Mouse (Mus musculus): ENCODE results near the gene Sema6d. TPM values are rescaled to one million over a fixed set of nuclear protein-coding genes. Genes with fewer than 3 reads are reported as not detected.

The Sema6d gene
- polyA plus RNA-seq, 2 experiments from 2014 or later, result 1.0 to 2.4 TPM

DNA sequence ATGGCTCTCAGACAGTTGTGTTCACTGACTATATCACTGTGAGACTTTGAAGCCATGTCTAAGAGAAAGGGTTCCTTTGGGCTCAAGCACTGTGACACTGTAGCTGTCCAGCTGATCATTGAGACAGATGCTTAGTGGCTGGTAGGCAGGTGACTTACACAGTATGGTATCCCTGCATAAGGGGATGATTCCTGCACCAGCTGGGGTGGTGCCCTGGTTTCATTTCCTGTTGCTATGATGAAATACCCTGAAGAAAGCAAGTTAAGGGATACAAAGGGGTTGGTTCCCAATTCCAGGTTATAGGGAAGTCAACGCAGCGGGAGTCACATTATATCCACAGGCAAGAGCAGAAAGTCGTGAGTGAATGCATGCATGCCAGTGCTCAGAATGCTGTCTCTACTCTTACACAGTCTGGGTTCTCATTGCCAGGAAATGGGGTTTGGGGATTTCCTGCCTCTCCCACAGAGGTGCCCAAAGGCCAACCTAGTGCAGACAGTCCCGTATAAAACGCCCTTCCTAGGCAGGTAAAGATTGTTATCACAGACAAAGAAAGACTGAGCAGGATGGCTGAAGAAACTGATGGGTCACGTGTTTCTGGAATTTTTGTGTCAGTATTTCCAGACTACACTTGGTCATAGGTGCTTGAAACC, 532.3 kb downstream of the Sema6d start:
- ATAC-seq, result peak; percentile 87

- no peak for ATAC-seq
Observed at GRCm38 (mm10) chr2:124624247-124624929, 534.6 kb downstream of the Sema6d start.

DNA sequence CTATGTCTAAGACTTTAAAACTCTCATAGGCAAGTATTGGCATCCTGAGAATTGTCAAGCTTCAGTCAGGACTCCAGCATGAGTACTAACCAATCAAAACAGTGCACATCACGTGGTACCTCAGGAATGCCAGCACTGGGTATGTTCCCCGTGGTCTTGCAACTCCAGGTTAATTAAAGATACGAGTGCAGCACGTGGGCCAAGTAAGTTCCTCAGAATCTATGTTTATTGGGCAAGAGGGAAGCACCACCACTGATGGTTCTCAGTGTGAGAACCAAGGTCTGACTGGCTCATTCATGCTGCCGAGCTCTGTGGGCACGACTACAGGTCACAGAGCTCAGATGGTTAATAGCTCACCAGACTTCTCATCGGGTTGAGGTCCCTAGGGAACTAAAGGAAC, 536.7 kb downstream of the Sema6d start:
- ATAC-seq, result no peak

GRCm38 (mm10) chr2:124627664-124628063, 537.9 kb downstream of the Sema6d start:
- ATAC-seq, result peak; percentile 45

GRCm38 (mm10) chr2:124628701-124629100, 538.9 kb downstream of the Sema6d start:
- no peak for ATAC-seq

DNA sequence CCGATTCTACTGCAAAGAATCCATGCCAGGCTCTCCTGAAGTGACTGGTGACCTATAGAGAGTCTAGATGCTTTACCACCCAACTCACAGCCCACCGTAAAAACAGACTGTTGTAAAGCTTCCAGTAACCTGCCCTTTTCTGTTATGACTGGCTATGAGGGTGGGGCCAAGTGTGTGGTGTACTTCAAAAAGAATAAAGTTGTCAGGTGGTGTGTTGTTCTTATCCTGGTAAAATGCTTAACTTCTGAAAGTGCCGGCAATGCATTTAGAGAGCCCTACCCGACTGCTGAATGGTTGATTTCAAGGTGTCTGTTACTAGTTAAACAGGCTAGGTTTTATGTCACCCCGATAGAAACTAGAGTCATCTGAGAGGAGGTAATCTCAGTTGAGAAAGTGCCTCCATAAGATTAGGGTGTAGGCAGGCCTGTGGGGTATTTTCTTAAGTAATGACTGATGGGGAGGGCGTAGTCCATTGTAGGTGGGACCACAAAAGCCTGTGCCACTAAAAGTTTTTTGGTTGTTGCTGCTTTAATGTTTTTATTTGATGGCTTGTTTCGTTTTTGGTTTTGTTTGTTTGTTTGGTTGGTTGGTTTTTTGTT, 544.7 kb downstream of the Sema6d start:
- ATAC-seq, result peak; percentile 53

DNA sequence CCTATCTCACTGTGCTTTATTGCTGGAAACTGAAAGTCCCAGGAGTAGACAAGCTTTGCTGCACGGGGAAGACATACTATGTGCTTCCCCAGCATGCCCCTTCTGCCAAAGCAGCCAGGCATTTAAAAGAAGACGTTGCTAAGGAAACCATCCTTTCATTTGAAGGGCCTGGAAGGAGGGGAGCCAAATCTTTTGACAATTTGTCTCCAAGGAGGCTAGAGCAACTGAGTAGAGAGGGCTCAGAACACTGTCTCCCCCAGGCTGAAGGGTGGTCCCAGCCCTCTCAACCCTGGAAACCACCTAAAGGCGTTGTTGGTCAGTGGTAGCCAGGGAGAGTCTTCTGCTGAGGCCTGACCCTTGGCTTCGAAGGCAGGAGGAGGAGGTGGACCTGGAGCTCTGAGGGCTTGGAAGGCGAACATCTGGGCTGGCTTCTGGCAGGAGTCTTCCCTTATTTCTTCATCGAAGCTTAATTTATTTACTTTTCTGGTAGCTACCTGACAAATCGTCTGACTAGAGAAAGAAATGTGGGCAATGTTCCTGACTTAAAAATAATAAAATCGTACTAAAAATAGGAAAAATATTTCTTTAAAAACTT, 545.6 kb downstream of the Sema6d start:
- no peak for ATAC-seq

GRCm38 (mm10) chr2:124637080-124637479, 547.3 kb downstream of the Sema6d start:
- ATAC-seq, result no peak

DNA sequence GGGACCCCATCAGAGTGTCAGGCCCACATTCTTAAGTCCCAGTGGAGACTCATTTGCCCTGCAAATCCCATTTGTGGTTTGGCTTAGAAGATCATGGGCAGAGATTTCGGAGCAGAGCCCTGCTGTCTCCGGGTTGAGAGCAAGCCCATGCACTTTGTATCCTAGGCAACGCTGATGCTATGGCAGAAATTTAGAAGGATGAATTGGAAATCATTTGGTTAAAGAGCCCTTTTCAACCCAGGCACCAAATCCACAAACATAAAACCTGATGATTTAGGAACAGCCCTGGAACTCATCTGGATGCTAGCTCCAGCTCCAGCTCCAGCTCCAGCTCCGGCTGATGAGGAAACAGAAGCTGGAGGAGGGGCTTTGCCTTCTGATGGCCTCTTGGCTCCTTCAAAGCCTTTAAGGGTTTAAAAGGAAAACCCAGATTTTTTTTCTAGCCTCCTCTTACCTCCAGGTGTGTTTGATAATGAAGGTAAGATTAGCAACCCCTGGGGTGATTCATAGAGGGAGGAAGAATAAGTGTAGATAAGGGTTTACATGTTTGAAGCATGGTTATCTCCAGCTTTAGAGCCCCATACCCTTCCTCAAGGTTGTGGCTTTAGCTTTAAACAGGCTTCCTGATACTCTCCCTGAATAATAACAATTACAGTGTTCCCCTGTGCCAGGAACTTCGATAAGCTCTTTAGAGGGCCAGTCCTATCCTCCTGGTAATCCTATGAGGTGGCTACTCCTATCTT, 549.6 kb downstream of the Sema6d start:
- no peak for ATAC-seq

DNA sequence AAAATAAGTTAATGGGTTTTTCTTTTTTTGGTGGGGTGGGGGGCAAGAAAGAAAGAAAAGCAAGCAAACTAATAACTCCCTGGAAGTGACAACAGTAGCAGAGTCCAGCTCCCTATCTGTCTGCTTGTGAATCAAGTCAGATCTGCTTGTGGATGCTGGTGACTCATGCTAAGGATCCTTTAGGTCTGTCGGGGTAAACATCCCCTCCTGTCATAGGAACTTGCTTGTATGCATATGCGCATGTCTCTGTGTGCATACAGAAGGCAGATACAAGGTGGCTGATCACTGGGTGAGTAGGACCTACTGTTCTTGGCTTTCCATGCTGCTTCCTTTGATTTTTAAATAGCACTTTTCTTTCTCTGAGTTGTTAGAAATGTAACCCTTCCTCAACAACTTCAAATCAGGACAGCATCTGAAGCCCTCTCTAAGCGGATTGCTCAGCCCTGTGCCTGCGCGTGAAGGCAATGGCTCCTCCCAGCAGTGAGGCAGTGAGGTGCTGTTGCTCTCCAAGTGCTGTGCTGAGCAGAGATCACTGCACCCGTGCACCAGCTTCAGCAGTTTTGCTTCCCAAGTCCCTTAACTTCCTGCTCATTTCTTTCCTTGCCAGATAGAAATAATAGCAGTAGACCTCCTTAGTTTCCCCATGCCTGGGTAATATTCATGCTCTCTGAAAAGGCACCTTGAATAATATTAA, 550.9 kb downstream of the Sema6d start:
- ATAC-seq, result no peak

DNA sequence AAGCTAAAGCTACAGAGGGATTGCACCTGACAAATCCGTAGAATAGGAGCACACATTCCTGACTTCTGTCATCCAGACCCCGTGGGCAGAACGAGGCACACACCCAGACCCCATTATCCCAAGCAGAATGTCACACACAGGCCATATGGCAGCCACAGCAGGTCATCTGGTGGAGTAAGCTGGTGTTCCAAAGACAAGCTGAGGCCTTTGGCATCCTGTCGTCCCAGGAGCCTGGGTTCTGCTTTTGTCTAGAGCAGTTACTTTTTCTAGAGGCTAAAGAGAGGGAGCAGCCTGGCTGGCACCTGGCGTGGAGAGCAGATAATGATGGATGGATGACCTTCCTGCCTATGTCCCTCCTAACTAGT, 551.4 kb downstream of the Sema6d start:
- ATAC-seq, result no peak

- no peak for ATAC-seq
Observed at GRCm38 (mm10) chr2:124642131-124642530, 552.4 kb downstream of the Sema6d start.

- no peak for ATAC-seq
Observed at GRCm38 (mm10) chr2:124650609-124651008, 560.8 kb downstream of the Sema6d start.

GRCm38 (mm10) chr2:124651146-124651545, 561.4 kb downstream of the Sema6d start:
- no peak for ATAC-seq

DNA sequence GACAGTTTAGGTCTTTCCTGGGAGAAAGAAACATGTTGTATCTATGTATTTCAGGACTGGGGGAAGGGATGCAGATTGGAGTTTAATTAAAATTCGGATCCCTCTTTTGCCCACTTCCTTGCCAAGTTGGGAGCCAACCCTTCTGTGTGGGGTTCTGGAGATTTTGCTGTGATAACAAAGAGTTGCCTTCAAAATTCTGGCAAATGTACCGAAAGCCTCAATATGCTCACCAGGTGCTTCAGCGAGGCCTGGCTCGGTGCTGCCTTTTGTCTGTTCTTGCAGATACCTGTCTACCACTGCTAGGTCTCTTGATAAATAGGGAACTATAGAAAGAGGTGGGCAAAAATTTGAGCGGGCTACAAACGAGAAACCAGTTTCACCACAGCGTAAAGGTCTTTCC, 563.4 kb downstream of the Sema6d start:
- ATAC-seq, result no peak

- ATAC-seq, result no peak
Observed at GRCm38 (mm10) chr2:124657358-124657757, 567.6 kb downstream of the Sema6d start.

DNA sequence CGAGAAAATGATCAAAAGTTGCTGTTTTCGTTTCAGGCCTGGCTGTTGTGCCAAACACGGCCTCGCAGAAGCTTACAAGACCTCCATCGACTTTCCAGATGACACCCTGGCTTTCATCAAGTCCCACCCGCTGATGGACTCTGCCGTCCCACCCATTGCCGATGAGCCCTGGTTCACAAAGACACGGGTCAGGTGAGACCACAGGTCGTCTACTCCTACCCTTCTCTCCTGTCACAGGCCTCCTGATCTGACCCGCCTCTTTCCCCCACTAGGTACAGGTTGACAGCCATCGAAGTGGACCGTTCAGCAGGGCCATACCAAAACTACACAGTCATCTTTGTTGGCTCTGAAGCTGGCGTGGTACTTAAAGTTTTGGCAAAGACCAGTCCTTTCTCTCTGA, 568.6 kb downstream of the Sema6d start:
- no peak for ATAC-seq

- ATAC-seq, result no peak
Observed at GRCm38 (mm10) chr2:124659601-124660000, 569.8 kb downstream of the Sema6d start.

DNA sequence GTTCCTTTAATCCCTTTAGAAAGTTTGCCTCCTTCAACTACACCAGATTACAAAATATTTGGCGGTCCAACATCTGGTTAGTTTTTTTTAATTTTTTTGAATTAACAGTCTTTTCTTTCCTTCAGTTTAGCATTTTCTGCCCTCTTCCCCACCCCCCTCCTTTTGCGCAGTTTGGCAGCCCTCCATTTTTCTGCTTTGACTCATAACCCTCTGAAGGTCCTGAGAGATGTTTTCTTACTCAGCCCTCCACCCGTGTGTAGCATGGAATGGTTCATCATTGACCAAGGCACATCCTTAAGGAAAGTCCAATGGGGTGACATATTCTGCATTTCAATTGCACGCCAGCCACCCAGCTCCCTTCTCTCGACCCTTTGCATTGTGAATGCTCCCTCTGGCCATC, 570.9 kb downstream of the Sema6d start:
- ATAC-seq, result no peak

DNA sequence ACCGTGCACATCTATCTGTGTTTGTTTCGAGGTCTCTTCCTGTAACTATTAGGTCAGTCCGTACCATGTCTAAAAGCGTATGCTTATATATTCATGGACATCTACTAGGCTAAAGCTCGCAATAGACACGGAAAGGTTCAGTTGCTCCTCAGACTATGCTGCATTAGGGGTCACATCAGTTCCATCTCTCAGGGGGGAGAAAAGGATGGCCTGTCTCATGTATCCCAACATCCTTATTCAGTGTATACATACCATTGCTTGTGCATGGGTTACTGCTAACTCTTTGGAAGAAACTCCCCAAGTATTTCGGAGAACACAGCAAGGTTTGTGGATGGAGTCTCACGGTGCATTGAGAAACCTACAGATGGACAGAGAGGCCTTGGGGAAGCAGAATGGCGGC, 571.5 kb downstream of the Sema6d start:
- ATAC-seq, result no peak

DNA sequence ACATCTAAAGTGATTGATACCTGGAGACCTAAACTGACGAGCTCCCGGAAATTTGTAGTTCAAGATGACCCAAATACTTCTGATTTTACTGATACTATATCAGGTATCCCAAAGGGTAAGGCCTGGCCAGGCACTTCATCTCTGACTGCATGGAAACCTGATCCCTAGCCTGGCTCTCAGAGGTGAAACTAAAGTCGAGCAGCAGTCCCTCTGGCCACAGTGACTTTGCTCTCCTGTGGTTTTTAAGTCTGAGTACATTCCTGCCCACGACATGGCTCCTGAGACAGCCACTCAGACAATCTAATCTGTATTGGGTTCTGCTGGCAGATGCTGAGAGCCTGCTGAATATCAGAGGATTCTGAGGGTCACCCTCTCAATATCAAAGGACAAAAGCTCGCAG, 572.5 kb downstream of the Sema6d start:
- ATAC-seq, result no peak

DNA sequence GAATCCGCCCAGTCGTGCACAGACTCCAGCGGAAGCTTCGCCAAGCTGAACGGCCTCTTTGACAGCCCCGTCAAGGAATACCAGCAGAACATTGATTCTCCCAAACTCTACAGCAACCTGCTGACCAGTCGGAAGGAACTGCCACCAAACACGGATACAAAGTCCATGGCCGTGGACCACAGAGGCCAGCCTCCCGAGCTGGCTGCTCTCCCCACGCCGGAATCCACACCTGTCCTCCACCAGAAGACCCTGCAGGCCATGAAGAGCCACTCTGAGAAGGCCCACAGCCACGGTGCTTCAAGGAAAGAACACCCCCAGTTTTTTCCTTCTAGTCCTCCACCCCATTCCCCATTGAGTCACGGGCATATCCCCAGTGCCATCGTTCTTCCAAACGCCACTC, 574.4 kb downstream of the Sema6d start:
- no peak for ATAC-seq
